Mouse (Mus musculus): ENCODE data around the gene Elf4. TPM values are rescaled to one million over a fixed set of nuclear protein-coding genes. Genes with fewer than 3 reads are reported as not detected.

Elf4 gene
- 10 to 100 TPM; 49.9 to 94.2 TPM for polyA plus RNA-seq (2017; shearing (Covaris generic))

DNA sequence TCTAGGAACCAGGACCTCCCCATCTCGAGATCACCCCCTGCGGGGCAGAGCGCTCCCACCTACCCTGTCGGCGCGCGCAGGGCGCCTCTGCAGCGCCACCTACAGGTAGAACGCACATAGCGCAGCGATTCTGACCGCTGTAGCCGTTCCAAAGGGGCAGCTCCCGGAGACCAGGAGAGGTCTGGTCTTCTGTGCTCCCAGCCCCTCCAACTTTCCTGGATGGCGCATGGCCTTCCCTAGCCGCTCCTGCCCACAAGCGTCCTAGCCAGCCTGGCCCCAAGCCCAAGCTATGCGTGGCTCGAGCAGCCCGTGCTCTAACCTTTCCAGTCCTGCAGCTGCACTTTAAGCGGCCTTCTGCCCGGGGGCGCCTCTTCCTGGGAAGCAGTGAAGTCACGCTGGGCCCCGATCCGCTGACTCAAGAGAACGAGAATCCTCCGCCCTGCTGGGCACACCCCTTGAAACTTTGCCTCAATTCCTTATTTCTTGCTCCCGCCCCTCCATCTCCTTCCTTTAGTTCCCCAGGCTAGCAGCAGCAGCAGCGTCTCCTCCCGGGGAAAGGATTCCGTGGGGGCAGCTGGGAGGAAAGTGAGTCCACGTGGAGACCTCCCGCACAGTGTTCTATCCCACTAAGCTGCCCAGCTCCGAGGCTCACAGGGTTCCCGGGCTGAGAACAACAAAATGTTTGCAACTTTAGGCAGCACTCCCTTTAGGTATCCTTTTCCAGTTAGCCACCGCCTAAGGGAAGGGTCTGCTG lies at the start of gene Elf4:
TSS of gene Elf4 (minus strand) at position 379 of the 754 bp plus-strand sequence.

Other genes starting within 250 kb of the Elf4 start
- 10 to 100 TPM; 14.5 to 17.2 TPM for gene Utp14a, start 206.3 kb downstream of the Elf4 start, polyA plus RNA-seq (2017; shearing (Covaris generic))
- gene Bcorl1, start 121.8 kb downstream of the Elf4 start, polyA plus RNA-seq (2017; shearing (Covaris generic)), result 1 to 10 TPM; 1.0 to 1.5 TPM
- 10 to 100 TPM; 37.2 to 52.0 TPM for gene Aifm1, start 50.4 kb upstream of the Elf4 start, polyA plus RNA-seq (2017; shearing (Covaris generic))
- gene Rab33a, start 56.2 kb upstream of the Elf4 start, polyA plus RNA-seq (2017; shearing (Covaris generic)), result under 1 TPM; 0.18 to 0.85 TPM
- 10 to 100 TPM; 12.6 to 18.1 TPM for gene Zfp280c, start 131.4 kb upstream of the Elf4 start, polyA plus RNA-seq (2017; shearing (Covaris generic))
- 10 to 100 TPM; 13.6 to 14.8 TPM for gene Slc25a14, start 160.3 kb upstream of the Elf4 start, polyA plus RNA-seq (2017; shearing (Covaris generic))
- gene Gpr119, start 211.3 kb upstream of the Elf4 start, polyA plus RNA-seq (2017; shearing (Covaris generic)), result not detected
- 10 to 100 TPM; 17.7 to 22.7 TPM for gene Rbmx2, start 231.9 kb upstream of the Elf4 start, polyA plus RNA-seq (2017; shearing (Covaris generic))

All from activated CD4-positive, CD25-positive, alpha-beta regulatory T cell (primary cell).